Comparison of ENCODE assay signal across 8 mouse cellular contexts in the genomic region with DNA sequence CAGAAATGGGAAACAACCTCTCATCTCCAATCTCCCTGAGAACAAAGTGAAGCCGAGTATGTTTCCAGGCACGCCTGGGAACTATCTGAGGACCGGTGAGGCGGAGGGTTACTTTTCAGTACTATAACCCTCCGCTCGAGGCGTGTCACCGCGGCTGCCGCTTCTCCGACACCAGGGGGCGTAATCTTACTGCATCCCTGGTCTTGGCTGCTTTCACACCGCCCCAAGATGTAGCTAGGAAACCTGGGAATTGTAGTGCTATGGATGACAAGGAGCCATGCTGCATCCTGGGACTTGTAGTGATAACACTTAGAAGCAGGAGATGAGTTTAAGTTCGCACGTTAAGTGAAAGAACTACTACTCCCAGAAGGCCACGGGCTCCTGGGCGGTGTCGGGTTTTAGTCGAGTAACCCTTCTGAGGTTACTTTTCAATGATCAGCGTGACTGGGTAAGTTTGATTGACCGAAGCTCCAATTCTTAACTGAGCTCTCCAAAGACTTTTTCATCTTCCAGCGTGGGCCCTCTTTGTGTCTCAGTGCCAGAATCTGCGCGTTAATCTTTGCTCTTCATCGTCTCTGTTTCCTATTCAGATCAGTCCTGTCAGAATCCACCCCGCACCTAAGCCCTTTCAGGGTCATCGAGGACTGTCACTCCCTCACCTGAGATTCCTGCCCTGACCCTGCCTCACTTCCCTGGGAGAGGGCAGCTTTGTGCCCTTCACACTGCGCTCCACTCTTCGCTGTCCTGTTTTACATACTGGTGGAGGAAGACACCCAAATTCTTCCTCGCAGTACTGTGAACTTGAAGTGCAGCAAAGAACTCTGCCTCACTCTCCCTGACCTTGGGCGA. TPM values are rescaled to one million over a fixed set of nuclear protein-coding genes. Genes with fewer than 3 reads are reported as not detected.
DNase-seq lines count a peak whose midpoint lies in the region; ATAC-seq lines count a peak whose summit lies in the region.

A gene (plus strand): TSS at position 344 of the 849 bp plus-strand sequence.

- no peaks in the 10 kb centered on the region for H3K27me3 ChIP-seq in hindbrain, embryonic 15.5 days

- WGBS in hindbrain, embryonic 15.5 days, result under 1% methylated on average over 31 of the region's 31 CpGs

- peak; percentile 95 for DNase-seq in T-cell, adult 2 months (ENCODE audit: low spot score)
- DNase-seq in cerebellum, postnatal 36 days, result peak; percentile 89 to 92
- peak; percentile 92 to 97 for DNase-seq in frontal cortex, postnatal 36 days (ENCODE audit: low spot score in 2 of 2)
- DNase-seq in left cerebral cortex, adult 11 months (ENCODE audit: low spot score), result peak; percentile 99
- peak; percentile 94 to 95 for DNase-seq in lung, postnatal 4 days
- peak; percentile 96 for DNase-seq in retina, postnatal 7 days (ENCODE audit: low read depth, low spot score)
- DNase-seq in urinary bladder, adult 2 months (ENCODE audit: low spot score), result peak; percentile 67

- no peaks in the 10 kb centered on the region for H3K9me3 ChIP-seq in hindbrain, embryonic 15.5 days

- peak within 1 kb of the TSS; percentile 52 for H3K9ac ChIP-seq in hindbrain, embryonic 15.5 days

- H3K4me1 ChIP-seq in hindbrain, embryonic 15.5 days (replicated peaks), result peaks cover 42% of the 10 kb centered on the region

- peak within 1 kb of the TSS; percentile 84 for H3K27ac ChIP-seq in hindbrain, embryonic 15.5 days (replicated peaks)

- H3K4me2 ChIP-seq in hindbrain, embryonic 15.5 days, result peak within 1 kb of the TSS; percentile 95

- peak; percentile 98 for ATAC-seq in hindbrain, embryonic 15.5 days (ENCODE audit: low FRiP score, low read depth)

- H3K36me3 ChIP-seq in hindbrain, embryonic 15.5 days, result no peaks in the 10 kb centered on the region

- peak within 1 kb of the TSS; percentile 49 for H3K4me3 ChIP-seq in hindbrain, embryonic 15.5 days

RNA-seq across cellular contexts. Expression of the gene that starts here (rescaled TPM):
- 7.6 and 8.1 TPM in 2 replicates for polyA plus RNA-seq in hindbrain, embryonic 15.5 days (2015; fragmentation: Nextera tagmentation; extraction: Ambion mirVana)
- 37.9 and 39.9 TPM in 2 replicates for polyA plus RNA-seq in urinary bladder, adult 2 months (2012; rRNA removed)

Comparison
In these comparisons a context has a peak if more than half of its experiments do, and no peak if none do; other contexts are left out.
1. Peak in every context shown above with its lines: DNase-seq, ATAC-seq, H3K4me3 ChIP-seq and H3K27ac ChIP-seq.